Mouse (Mus musculus): ENCODE data around the gene Hist1h2bk. TPM values are rescaled to one million over a fixed set of nuclear protein-coding genes. Genes with fewer than 3 reads are reported as not detected.

Gene Hist1h2bk
- polyA plus RNA-seq, 2 experiments, result 6.9 to 24.6 TPM

DNA sequence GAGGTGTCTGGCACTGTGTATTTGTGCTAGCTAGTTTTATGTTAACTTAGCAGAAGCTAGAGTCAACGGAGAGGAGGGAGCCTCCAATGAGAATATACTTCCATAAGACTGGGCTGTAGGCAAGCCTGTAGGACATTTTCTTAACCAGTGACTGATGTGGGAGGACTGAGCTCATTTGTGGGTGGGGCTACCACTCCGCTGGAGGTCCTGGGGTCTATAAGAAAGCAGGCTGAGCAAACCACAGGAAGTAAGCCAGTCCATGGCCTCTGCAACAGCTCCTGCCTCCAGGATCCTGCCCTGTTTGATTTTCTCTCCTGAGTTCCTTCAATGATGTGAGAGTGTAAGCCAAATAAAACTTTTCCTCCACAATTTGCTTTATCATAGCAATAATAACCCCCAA, 9.6 kb downstream of the Hist1h2bk start:
- no peak for ATAC-seq (ENCODE audit: low FRiP score, low read depth)
- DNase-seq (ENCODE audit: low spot score), result no peak
- Histone ChIP-seq H3K4me3 (replicated peaks; ENCODE audit: low read length) (no peak overlapping the region), H3K36me3 (ENCODE audit: control insufficient read depth, insufficient read depth, low read length) (no peaks in the 10 kb centered on the region), H3K27me3 (ENCODE audit: control insufficient read depth, insufficient read depth, low read length) (no peaks in the 10 kb centered on the region), H3K9ac (ENCODE audit: low read depth, low read length, severe bottlenecking) (no peak overlapping the region), H3K4me2 (replicated peaks; ENCODE audit: low read depth, low read length, severe bottlenecking) (no peak overlapping the region), H3K27ac (replicated peaks; ENCODE audit: low read depth, low read length) (no peak overlapping the region), H3K4me1 (ENCODE audit: control insufficient read depth, insufficient read depth, low read length) (peaks cover 14% of the 10 kb centered on the region; the same call in 1 of the 2 replicates), H3K9me3 (ENCODE audit: control insufficient read depth, low read length) (no peaks in the 10 kb centered on the region)
- TF ChIP-seq POLR2A (IDR thresholded peaks at IDR 0.05; ENCODE audit: borderline replicate concordance, extremely low read depth, insufficient read depth, insufficient read length), result no peak
- 53% methylated on average over 2 of the region's 2 CpGs for WGBS

DNA sequence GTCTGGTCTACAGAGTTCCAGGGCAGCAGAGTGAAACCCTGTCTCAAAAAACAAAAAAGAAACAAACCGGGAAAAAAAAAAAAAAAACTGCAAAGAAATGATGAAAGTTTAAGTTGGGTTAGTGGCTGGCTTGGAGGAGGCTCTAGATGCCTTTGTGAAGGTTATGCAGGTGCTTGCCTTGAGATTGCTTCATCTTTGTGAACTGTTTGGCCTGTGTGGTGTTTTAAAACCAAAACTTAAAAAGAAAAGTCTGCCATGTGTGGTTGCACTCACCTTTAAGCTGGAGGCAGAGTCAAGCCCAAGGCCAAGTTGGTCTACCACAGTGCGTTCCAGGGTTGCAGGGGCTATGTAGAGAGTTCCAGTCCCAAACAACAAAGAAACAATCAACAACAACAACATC, 13.4 kb downstream of the Hist1h2bk start:
- TF ChIP-seq POLR2A (IDR thresholded peaks at IDR 0.05; ENCODE audit: borderline replicate concordance, extremely low read depth, insufficient read depth, insufficient read length), result no peak
- Histone ChIP-seq H3K4me2 (replicated peaks; ENCODE audit: low read depth, low read length, severe bottlenecking) (no peak overlapping the region), H3K4me3 (replicated peaks; ENCODE audit: low read length) (no peak overlapping the region), H3K9me3 (ENCODE audit: control insufficient read depth, low read length) (no peaks in the 10 kb centered on the region), H3K9ac (ENCODE audit: low read depth, low read length, severe bottlenecking) (no peak overlapping the region), H3K27ac (replicated peaks; ENCODE audit: low read depth, low read length) (no peak overlapping the region), H3K27me3 (ENCODE audit: control insufficient read depth, insufficient read depth, low read length) (no peaks in the 10 kb centered on the region), H3K4me1 (ENCODE audit: control insufficient read depth, insufficient read depth, low read length) (peaks cover 9% of the 10 kb centered on the region; the same call in 1 of the 2 replicates), H3K36me3 (ENCODE audit: control insufficient read depth, insufficient read depth, low read length) (no peaks in the 10 kb centered on the region)
- no peak for DNase-seq (ENCODE audit: low spot score)
- ATAC-seq (ENCODE audit: low FRiP score, low read depth), result no peak
- WGBS, result 85% methylated on average over 2 of the region's 2 CpGs

DNA sequence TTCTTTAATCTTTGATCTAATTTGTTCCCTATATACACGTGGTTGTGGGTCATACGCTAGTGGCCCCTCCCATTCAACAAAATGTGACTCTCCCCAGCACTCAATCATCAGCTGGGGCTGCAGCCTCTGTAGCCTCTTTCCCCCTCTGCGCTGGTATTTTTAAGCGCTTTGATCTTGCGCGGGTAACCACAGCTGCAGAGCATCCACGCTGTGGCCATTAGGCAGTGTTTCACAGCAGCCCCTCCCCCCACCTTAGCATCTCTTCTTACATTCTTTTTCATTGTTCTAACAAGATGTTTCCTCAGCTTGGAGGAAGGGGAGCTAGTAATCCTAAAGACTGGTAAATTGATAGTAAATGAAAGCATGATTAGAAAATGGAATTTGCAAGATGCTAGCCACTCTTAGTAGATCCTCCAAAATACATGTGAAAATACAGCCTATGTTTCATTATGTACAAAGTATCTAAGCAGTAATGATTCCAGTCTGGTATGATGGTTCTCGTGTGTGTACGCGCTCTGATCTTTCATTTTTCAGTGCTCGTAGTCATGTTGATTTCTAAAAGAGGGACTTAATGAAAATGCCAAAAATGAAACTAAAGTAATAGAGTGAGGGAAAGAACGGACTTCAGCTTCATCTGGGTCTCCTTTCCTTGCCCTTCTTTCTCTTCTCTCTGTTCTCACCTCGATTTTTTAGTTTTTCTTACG, 14.2 kb downstream of the Hist1h2bk start:
- ATAC-seq (ENCODE audit: low FRiP score, low read depth), result peak; percentile 24
- WGBS, result under 1% methylated on average over 14 of the region's 14 CpGs

DNA sequence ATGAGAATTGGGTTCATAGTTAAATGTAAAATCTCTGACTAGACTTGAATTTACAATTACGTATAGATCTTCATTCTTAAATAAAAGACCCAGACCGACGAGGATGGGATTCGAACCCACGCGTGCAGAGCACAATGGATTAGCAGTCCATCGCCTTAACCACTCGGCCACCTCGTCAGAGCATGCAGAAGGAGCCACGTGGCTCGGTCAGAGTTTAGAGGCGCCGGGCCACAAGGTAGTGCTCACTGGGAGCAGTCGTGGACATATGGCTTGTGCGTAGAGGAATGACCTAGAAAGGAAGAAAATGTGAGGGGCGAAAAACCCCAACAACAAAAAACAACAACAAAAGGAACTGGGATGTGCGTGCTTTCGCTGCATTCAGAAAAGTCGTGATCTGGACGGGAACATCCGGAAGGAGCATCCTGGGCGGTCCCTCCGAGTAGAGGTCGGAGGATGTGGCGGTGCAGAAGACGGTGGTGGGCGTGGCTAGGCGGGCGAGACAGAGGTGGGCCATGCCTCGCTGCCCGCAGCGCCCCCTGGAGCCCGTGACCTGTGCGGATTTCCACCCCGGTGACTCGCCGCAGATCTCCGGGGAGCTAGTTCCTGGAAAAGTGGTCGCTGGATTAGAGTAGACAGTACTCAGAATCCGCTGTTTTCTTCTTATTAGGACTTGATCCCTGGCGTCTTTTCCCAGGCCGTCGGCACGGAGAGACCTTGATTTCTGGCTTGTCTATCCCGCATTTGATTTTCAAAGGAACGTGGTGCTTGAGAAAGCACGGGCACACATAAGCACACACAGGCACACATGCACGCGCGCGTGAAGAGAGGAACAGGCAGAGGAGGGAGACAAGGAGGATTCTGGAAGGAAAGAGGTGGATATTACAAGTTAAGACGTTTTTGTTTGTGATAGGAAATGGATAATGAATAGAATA, 15.2 kb downstream of the Hist1h2bk start:
- H3K4me1 ChIP-seq (ENCODE audit: control insufficient read depth, insufficient read depth, low read length), result 0 out of 2 replicates have a peak, but pooled peaks cover 3% of the 10 kb centered on the region
- no peaks in the 10 kb centered on the region for H3K9me3 ChIP-seq (ENCODE audit: control insufficient read depth, low read length)
- peak overlapping the region; percentile 50 for H3K9ac ChIP-seq (ENCODE audit: low read depth, low read length, severe bottlenecking)
- no peaks in the 10 kb centered on the region for H3K36me3 ChIP-seq (ENCODE audit: control insufficient read depth, insufficient read depth, low read length)
- H3K4me2 ChIP-seq (replicated peaks; ENCODE audit: low read depth, low read length, severe bottlenecking), result peak overlapping the region; percentile 59
- under 1% methylated on average over 52 of the region's 52 CpGs for WGBS
- DNase-seq (ENCODE audit: low spot score) (peak; percentile 91), ATAC-seq (ENCODE audit: low FRiP score, low read depth) (peak; percentile 93)
- no peaks in the 10 kb centered on the region for H3K27me3 ChIP-seq (ENCODE audit: control insufficient read depth, insufficient read depth, low read length)
- TF ChIP-seq POLR2A (IDR thresholded peaks at IDR 0.05; ENCODE audit: borderline replicate concordance, extremely low read depth, insufficient read depth, insufficient read length), result 0 out of 2 replicates have a peak, but pooled peaks have one; percentile 12
- peak overlapping the region; percentile 46 for H3K4me3 ChIP-seq (replicated peaks; ENCODE audit: low read length)
- H3K27ac ChIP-seq (replicated peaks; ENCODE audit: low read depth, low read length), result peak overlapping the region; percentile 79

More for the DNA sequence above, 14.2 kb downstream of the Hist1h2bk start:
- Histone ChIP-seq H3K27me3 (ENCODE audit: control insufficient read depth, insufficient read depth, low read length) (no peaks in the 10 kb centered on the region), H3K9me3 (ENCODE audit: control insufficient read depth, low read length) (no peaks in the 10 kb centered on the region), H3K9ac (ENCODE audit: low read depth, low read length, severe bottlenecking) (peak overlapping the region; percentile 50), H3K27ac (replicated peaks; ENCODE audit: low read depth, low read length) (peak overlapping the region; percentile 79), H3K36me3 (ENCODE audit: control insufficient read depth, insufficient read depth, low read length) (no peaks in the 10 kb centered on the region), H3K4me2 (replicated peaks; ENCODE audit: low read depth, low read length, severe bottlenecking) (peak overlapping the region; percentile 59), H3K4me3 (replicated peaks; ENCODE audit: low read length) (peak overlapping the region; percentile 46), H3K4me1 (ENCODE audit: control insufficient read depth, insufficient read depth, low read length) (0 out of 2 replicates have a peak, but pooled peaks cover 3% of the 10 kb centered on the region)
- DNase-seq (ENCODE audit: low spot score), result peak; percentile 81
- no peak for TF ChIP-seq POLR2A (IDR thresholded peaks at IDR 0.05; ENCODE audit: borderline replicate concordance, extremely low read depth, insufficient read depth, insufficient read length)

DNA sequence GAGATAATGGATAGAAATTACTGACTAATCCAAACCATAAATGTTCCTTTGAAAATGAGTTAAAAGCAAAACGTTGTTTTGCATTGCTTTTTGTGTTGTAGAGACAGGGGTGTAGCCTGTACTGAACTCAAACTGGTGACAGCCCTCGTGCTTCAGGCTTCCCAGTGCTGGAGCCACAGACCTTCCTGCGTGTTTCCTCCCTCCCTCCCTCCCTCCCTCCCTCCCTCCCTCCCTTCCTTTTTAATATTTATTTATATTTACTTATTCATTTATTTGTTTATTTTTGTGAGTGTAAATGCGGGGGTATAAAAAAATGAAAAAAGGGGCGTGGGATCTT, 15.8 kb downstream of the Hist1h2bk start:
- no peaks in the 10 kb centered on the region for H3K27me3 ChIP-seq (ENCODE audit: control insufficient read depth, insufficient read depth, low read length)
- ATAC-seq (ENCODE audit: low FRiP score, low read depth) (no peak), DNase-seq (ENCODE audit: low spot score) (no peak)
- peak overlapping the region; percentile 50 for H3K9ac ChIP-seq (ENCODE audit: low read depth, low read length, severe bottlenecking)
- no peaks in the 10 kb centered on the region for H3K9me3 ChIP-seq (ENCODE audit: control insufficient read depth, low read length)
- TF ChIP-seq POLR2A (IDR thresholded peaks at IDR 0.05; ENCODE audit: borderline replicate concordance, extremely low read depth, insufficient read depth, insufficient read length), result no peak
- WGBS, result 13% methylated on average over 5 of the region's 5 CpGs
- peak overlapping the region; percentile 59 for H3K4me2 ChIP-seq (replicated peaks; ENCODE audit: low read depth, low read length, severe bottlenecking)
- no peaks in the 10 kb centered on the region for H3K36me3 ChIP-seq (ENCODE audit: control insufficient read depth, insufficient read depth, low read length)
- H3K4me1 ChIP-seq (ENCODE audit: control insufficient read depth, insufficient read depth, low read length), result 0 out of 2 replicates have a peak, but pooled peaks cover 3% of the 10 kb centered on the region
- peak overlapping the region; percentile 46 for H3K4me3 ChIP-seq (replicated peaks; ENCODE audit: low read length)
- no peak overlapping the region for H3K27ac ChIP-seq (replicated peaks; ENCODE audit: low read depth, low read length)
